Mouse (Mus musculus) intestine, postnatal 0 days (tissue): ENCODE measurements around the gene D430041D05Rik. TPM values are rescaled to one million over a fixed set of nuclear protein-coding genes. Genes with fewer than 3 reads are reported as not detected.

Source experiments
- ATAC-seq: fragments of 200-750 bp; cut with Nextera tagmentation; 2 replicates; pipeline ENCODE4 v1.8.0; 2017; ENCODE audit warnings: mild to moderate bottlenecking, moderate TSS enrichment, moderate library complexity
- H3K27ac ChIP-seq: fragments of 300-500 bp; sonication (generic); 2 replicates; pipeline ENCODE4 v1.5.1; 2014; ENCODE audit warnings: mild to moderate bottlenecking, low read depth, low read length, moderate library complexity
- H3K27me3 ChIP-seq: fragments of 300-500 bp; sonication (generic); replicated peaks from 2 replicates; pipeline ENCODE4 v1.6.1; 2014; ENCODE audit warnings: low read length, mixed read lengths; ENCODE audit not compliant: control insufficient read depth, insufficient read depth
- H3K36me3 ChIP-seq: fragments of 300-500 bp; sonication (generic); 2 replicates; pipeline ENCODE4 v1.6.1; 2014; ENCODE audit warnings: mild to moderate bottlenecking, moderate library complexity; ENCODE audit not compliant: control insufficient read depth, insufficient read depth
- H3K4me1 ChIP-seq: fragments of 300-500 bp; sonication (generic); replicated peaks from 2 replicates; pipeline ENCODE4 v1.6.1; 2014; ENCODE audit warnings: antibody characterized with exemption, low read length, mixed read lengths; ENCODE audit not compliant: control insufficient read depth, insufficient read depth
- H3K4me2 ChIP-seq: fragments of 300-500 bp; sonication (generic); replicated peaks from 2 replicates; pipeline ENCODE4 v1.6.1; 2014; ENCODE audit warnings: low read depth, mild to moderate bottlenecking, moderate library complexity
- H3K4me3 ChIP-seq: fragments of 300-500 bp; sonication (generic); 2 replicates; pipeline ENCODE4 v1.5.1; 2014; ENCODE audit warnings: low read depth, low read length
- H3K9ac ChIP-seq: fragments of 300-500 bp; sonication (generic); 2 replicates; pipeline ENCODE4 v1.6.1; 2014; ENCODE audit warnings: mild to moderate bottlenecking, low read depth, low read length
- H3K9me3 ChIP-seq: fragments of 300-500 bp; sonication (generic); 2 replicates; pipeline ENCODE4 v1.6.1; 2016; ENCODE audit warnings: mixed run types; ENCODE audit not compliant: control insufficient read depth
- CTCF ChIP-seq: sonication (generic); IDR thresholded peaks from 2 replicates; pipeline ENCODE4 v1.5.1; 2016; ENCODE audit warnings: low read depth, mild to moderate bottlenecking, control low read depth, antibody characterized with exemption, moderate library complexity
- WGBS: fragments of 180-500 bp; shearing (Covaris S2); extraction: QIAGEN DNeasy Blood & Tissue Kit; methylation state at CpG from one replicate; pipeline ENCODE4 v1.1.7; 2014; 5-methylcytosine and 5-hydroxymethylcytosine counted together
- polyA plus RNA-seq: library from polyadenylated mRNA; unstranded; fragments of >200 nt; fragmentation: Nextera tagmentation; extraction: Ambion mirVana; gene quantifications from 2 replicates; pipeline ENCODE4 v1.2.1, GENCODE M21; 2015

D430041D05Rik gene
- polyA plus RNA-seq, 1 experiment from 2014 or later, result 0.05 TPM

GRCm38 (mm10) chr2:104178251-104178650 lies 232.6 kb downstream of the D430041D05Rik start:
- WGBS, result 79% methylated on average over 4 of the region's 4 CpGs

GRCm38 (mm10) chr2:104176979-104177704 lies 233.7 kb downstream of the D430041D05Rik start:
- Histone ChIP-seq H3K36me3 (no peaks in the 10 kb centered on the region), H3K4me1 (no peaks in the 10 kb centered on the region; the same call in 1 of the 2 replicates), H3K27ac (no peak overlapping the region; the same call in 1 of the 2 replicates), H3K9me3 (no peaks in the 10 kb centered on the region), H3K27me3 (no peaks in the 10 kb centered on the region), H3K4me3 (no peak overlapping the region), H3K4me2 (no peak overlapping the region), H3K9ac (no peak overlapping the region)
- WGBS, result 53% methylated on average over 13 of the region's 13 CpGs
- TF ChIP-seq CTCF, result no peak
- no peak for ATAC-seq

More at GRCm38 (mm10) chr2:104178251-104178650, 232.6 kb downstream of the D430041D05Rik start:
- H3K4me3 ChIP-seq, result no peak overlapping the region
- no peak overlapping the region for H3K4me2 ChIP-seq
- H3K27ac ChIP-seq, result no peak overlapping the region
- H3K27me3 ChIP-seq, result no peaks in the 10 kb centered on the region
- no peaks in the 10 kb centered on the region; the same call in 1 of the 2 replicates for H3K4me1 ChIP-seq
- no peak for ATAC-seq
- H3K9me3 ChIP-seq, result no peaks in the 10 kb centered on the region
- TF ChIP-seq CTCF, result no peak
- no peak overlapping the region for H3K9ac ChIP-seq
- H3K36me3 ChIP-seq, result no peaks in the 10 kb centered on the region

- no peaks in the 10 kb centered on the region for H3K36me3 ChIP-seq
- no peaks in the 10 kb centered on the region for H3K27me3 ChIP-seq
- TF ChIP-seq CTCF, result no peak
- no peaks in the 10 kb centered on the region for H3K9me3 ChIP-seq
- H3K4me1 ChIP-seq, result no peaks in the 10 kb centered on the region; the same call in 1 of the 2 replicates
- no peak overlapping the region for H3K27ac ChIP-seq
- 64% methylated on average over 17 of the region's 17 CpGs for WGBS
- no peak overlapping the region for H3K4me2 ChIP-seq
- no peak for ATAC-seq
- no peak overlapping the region for H3K4me3 ChIP-seq
- no peak overlapping the region for H3K9ac ChIP-seq
These were observed 234.4 kb downstream of the D430041D05Rik start for GRCm38 (mm10) chr2:104176166-104176978.

- H3K27ac ChIP-seq, result no peak overlapping the region
These were observed 235.2 kb downstream of the D430041D05Rik start for GRCm38 (mm10) chr2:104175476-104176165.

GRCm38 (mm10) chr2:104173431-104173830 lies 237.4 kb downstream of the D430041D05Rik start:
- no peak overlapping the region for H3K9ac ChIP-seq
- H3K9me3 ChIP-seq, result no peaks in the 10 kb centered on the region
- H3K4me1 ChIP-seq, result no peaks in the 10 kb centered on the region; the same call in 1 of the 2 replicates
- H3K36me3 ChIP-seq, result no peaks in the 10 kb centered on the region
- no peak for TF ChIP-seq CTCF
- H3K27ac ChIP-seq, result no peak overlapping the region
- no peak overlapping the region for H3K4me3 ChIP-seq
- H3K27me3 ChIP-seq, result no peaks in the 10 kb centered on the region
- WGBS, result 79% methylated on average over 3 of the region's 3 CpGs
- ATAC-seq, result no peak
- no peak overlapping the region for H3K4me2 ChIP-seq

More at GRCm38 (mm10) chr2:104175476-104176165, 235.2 kb downstream of the D430041D05Rik start:
- Histone ChIP-seq H3K9me3 (no peaks in the 10 kb centered on the region), H3K4me2 (no peak overlapping the region), H3K4me3 (no peak overlapping the region), H3K36me3 (no peaks in the 10 kb centered on the region), H3K4me1 (no peaks in the 10 kb centered on the region; the same call in 1 of the 2 replicates), H3K27me3 (no peaks in the 10 kb centered on the region), H3K9ac (no peak overlapping the region)
- ATAC-seq, result no peak
- 93% methylated on average over 9 of the region's 9 CpGs for WGBS
- no peak for TF ChIP-seq CTCF
